Mouse (Mus musculus) C2C12 (cell line): ENCODE measurements around the gene Pgap3.

Experiments used
- CEBPB ChIP-seq: IDR thresholded peaks from one replicate; pipeline ENCODE4 v1.6.1; 2011; ENCODE audit warnings: low read depth, mild to moderate bottlenecking, control low read depth, moderate library complexity
- CTCF ChIP-seq: IDR thresholded peaks from one replicate; pipeline ENCODE4 v1.5.1; 2011; ENCODE audit not compliant: control insufficient read depth, insufficient read depth, insufficient read length
- MAX ChIP-seq: IDR thresholded peaks from one replicate; pipeline ENCODE4 v1.6.1; 2011; ENCODE audit warnings: mild to moderate bottlenecking, control low read depth

DNA sequence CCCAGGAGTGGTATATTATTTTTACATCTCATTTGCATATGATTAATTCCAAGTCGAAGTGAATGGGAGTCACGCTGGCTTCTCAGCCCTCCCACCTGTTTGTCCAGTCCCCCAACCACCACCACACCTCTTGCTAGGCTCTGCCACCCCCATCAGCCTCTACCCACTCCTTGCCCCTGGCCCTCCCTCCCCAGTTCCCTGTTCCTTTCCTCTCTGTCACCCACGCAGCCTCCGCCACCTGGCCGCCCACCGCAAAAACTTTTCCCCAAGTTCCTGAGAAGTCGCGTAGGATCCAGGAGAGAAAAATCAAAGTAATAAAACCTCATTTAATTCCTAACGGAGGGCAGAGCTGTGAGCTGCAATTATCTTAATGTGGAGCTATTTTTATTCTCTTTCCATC is 54.1 kb downstream of the Pgap3 start:
- TF ChIP-seq CTCF: no peak
- no peak for TF ChIP-seq CEBPB
- TF ChIP-seq MAX: no peak
